Comparison of ENCODE assay signal across 8 mouse cellular contexts in genomic region chr10:80887181-80887580, GRCm38 (mm10). TPM values are rescaled to one million over a fixed set of nuclear protein-coding genes. Genes with fewer than 3 reads are reported as not detected.
DNase-seq lines count a peak whose midpoint lies in the region; ATAC-seq lines count a peak whose summit lies in the region.

No protein-coding gene starts in this region.

- peak; percentile 68 for DNase-seq in 3134 (ENCODE audit: extremely low read depth, insufficient read length, low spot score)
- DNase-seq in adrenal gland, adult 18-20 months (ENCODE audit: low spot score in 2 of 2): peak; percentile 68 to 74
- peak; percentile 86 to 91 for DNase-seq in kidney, postnatal 36 days
- DNase-seq in right cerebral cortex, postnatal 25 days: no peak
- DNase-seq in left cerebral cortex, postnatal 36 days (ENCODE audit: low spot score in 2 of 2): no peak
- DNase-seq in layer of hippocampus, postnatal 25 days (ENCODE audit: extremely low spot score in 1 of 2, low spot score in 1 of 2): no peak

- peak; percentile 75 for ATAC-seq in erythroid progenitor cell, adult 5-6 weeks (replicated peaks; ENCODE audit: low FRiP score, poor library complexity, severe bottlenecking)
- ATAC-seq in monocyte, adult 5-6 weeks (replicated peaks; ENCODE audit: insufficient number of reproducible peaks, low FRiP score, low TSS enrichment, poor library complexity, severe bottlenecking): no peak

- intact Hi-C loops in left cerebral cortex, postnatal 36 days (cut with DNase I): no loop called here

RNA-seq across cellular contexts. Expression of gene Timm13, which starts 13.6 kb away (rescaled TPM):
- total RNA-seq in adrenal gland, adult 18-20 months (2021): 100 to 1,000 TPM; 208 to 219 TPM
- 17.6 and 32.1 TPM in 2 replicates for total RNA-seq in erythroid progenitor cell, adult 5-6 weeks (2015; ENCODE audit: low replicate concordance)
- 3.7 and 7.6 TPM in 2 replicates for total RNA-seq in erythroid progenitor cell, adult 5-6 weeks (2017; ENCODE audit: low replicate concordance)
- total RNA-seq in left cerebral cortex, postnatal 36 days (2021): 100 to 1,000 TPM; 120 to 153 TPM
- total RNA-seq in layer of hippocampus, postnatal 25 days (2021): 100 to 1,000 TPM; 145 to 167 TPM
- total RNA-seq in monocyte, adult 5-6 weeks (2017): 14.6 to 43.9 TPM (median 30.8 TPM) in 3 replicates

RNA-seq across cellular contexts. Expression of gene Tmprss9, which starts 15.5 kb away (rescaled TPM):
- under 1 TPM; 0.10 to 0.13 TPM for total RNA-seq in adrenal gland, adult 18-20 months (2021)
- 0.72 TPM in 1 of 2 replicates, not detected in the other for total RNA-seq in erythroid progenitor cell, adult 5-6 weeks (2015; ENCODE audit: low replicate concordance)
- 0.30 TPM in 1 of 2 replicates, not detected in the other for total RNA-seq in erythroid progenitor cell, adult 5-6 weeks (2017; ENCODE audit: low replicate concordance)
- under 1 TPM in 1 of 2 experiments, not detected in 1; 0.32 TPM for total RNA-seq in left cerebral cortex, postnatal 36 days (2021)
- total RNA-seq in layer of hippocampus, postnatal 25 days (2021): under 1 TPM; 0.40 to 0.62 TPM
- total RNA-seq in monocyte, adult 5-6 weeks (2017): not detected in 3 replicates

RNA-seq across cellular contexts. Expression of gene Lmnb2, which starts 30.9 kb away (rescaled TPM):
- 10 to 100 TPM; 14.1 to 15.2 TPM for total RNA-seq in adrenal gland, adult 18-20 months (2021)
- 0.36 and 1.3 TPM in 2 replicates for total RNA-seq in erythroid progenitor cell, adult 5-6 weeks (2015; ENCODE audit: low replicate concordance)
- 7.3 and 9.0 TPM in 2 replicates for total RNA-seq in erythroid progenitor cell, adult 5-6 weeks (2017; ENCODE audit: low replicate concordance)
- total RNA-seq in left cerebral cortex, postnatal 36 days (2021): 10 to 100 TPM; 17.6 to 21.2 TPM
- total RNA-seq in layer of hippocampus, postnatal 25 days (2021): 10 to 100 TPM; 17.5 to 19.6 TPM
- total RNA-seq in monocyte, adult 5-6 weeks (2017): 2.3 to 8.5 TPM (median 3.8 TPM) in 3 replicates

RNA-seq across cellular contexts. Expression of gene Sppl2b, which starts 32.1 kb away (rescaled TPM):
- 10 to 100 TPM; 24.0 to 28.3 TPM for total RNA-seq in adrenal gland, adult 18-20 months (2021)
- 262 and 270 TPM in 2 replicates for total RNA-seq in erythroid progenitor cell, adult 5-6 weeks (2015; ENCODE audit: low replicate concordance)
- 283 and 322 TPM in 2 replicates for total RNA-seq in erythroid progenitor cell, adult 5-6 weeks (2017; ENCODE audit: low replicate concordance)
- total RNA-seq in left cerebral cortex, postnatal 36 days (2021): 10 to 100 TPM; 53.2 to 66.1 TPM
- 10 to 100 TPM; 61.5 to 65.7 TPM for total RNA-seq in layer of hippocampus, postnatal 25 days (2021)
- 8.1 to 18.2 TPM (median 8.2 TPM) in 3 replicates for total RNA-seq in monocyte, adult 5-6 weeks (2017)

RNA-seq across cellular contexts. Expression of gene Lsm7, which starts 32.2 kb away (rescaled TPM):
- total RNA-seq in adrenal gland, adult 18-20 months (2021): 10 to 100 TPM; 22.9 to 34.3 TPM
- total RNA-seq in erythroid progenitor cell, adult 5-6 weeks (2015; ENCODE audit: low replicate concordance): 24.7 and 54.4 TPM in 2 replicates
- total RNA-seq in erythroid progenitor cell, adult 5-6 weeks (2017; ENCODE audit: low replicate concordance): 75.3 and 78.9 TPM in 2 replicates
- total RNA-seq in left cerebral cortex, postnatal 36 days (2021): 10 to 100 TPM; 34.2 to 44.0 TPM
- 10 to 100 TPM; 41.5 to 43.8 TPM for total RNA-seq in layer of hippocampus, postnatal 25 days (2021)
- total RNA-seq in monocyte, adult 5-6 weeks (2017): 78.9 to 86.7 TPM (median 80.7 TPM) in 3 replicates

Comparison
In these comparisons a context has a peak if more than half of its experiments do, and no peak if none do; other contexts are left out.
1. DNase-seq: peak in 3134 (single experiment), adrenal gland, adult 18-20 months (2 of 2) and kidney, postnatal 36 days (2 of 2); none in right cerebral cortex, postnatal 25 days (single experiment), left cerebral cortex, postnatal 36 days (0 of 2) and layer of hippocampus, postnatal 25 days (0 of 2).